Mouse (Mus musculus) cerebellum, adult 2 months (tissue): Measurements from ENCODE around the gene Ezr. TPM values are rescaled to one million over a fixed set of nuclear protein-coding genes. Genes with fewer than 3 reads are reported as not detected.

Experiments
- DNase-seq, 2 experiments: peaks; one replicate each; pipeline ENCODE4 v3.0.0; 2021
- H3K27ac ChIP-seq: fragments of 200-500 bp; 2 replicates; pipeline ENCODE4 v1.5.1; 2012; ENCODE audit warnings: low read length, control low read depth, inconsistent platforms; ENCODE audit not compliant: insufficient read depth
- H3K27me3 ChIP-seq: fragments of 200-500 bp; 2 replicates; pipeline ENCODE4 v1.6.1; 2012; ENCODE audit warnings: inconsistent platforms, mild to moderate bottlenecking, low read length, moderate library complexity; ENCODE audit not compliant: control insufficient read depth, insufficient read depth
- H3K4me1 ChIP-seq: fragments of 200-500 bp; 2 replicates; pipeline ENCODE4 v1.6.1; 2011; ENCODE audit warnings: low read length; ENCODE audit not compliant: control insufficient read depth, insufficient read depth
- H3K4me3 ChIP-seq: fragments of 200-500 bp; replicated peaks from 2 replicates; pipeline ENCODE3; 2011; ENCODE audit warnings: mild to moderate bottlenecking, low read depth, low read length, control low read depth; ENCODE audit not compliant: insufficient read depth
- CTCF ChIP-seq: fragments of 200-500 bp; IDR thresholded peaks from 2 replicates; pipeline ENCODE4 v1.5.1; 2011; ENCODE audit warnings: low read depth, mild to moderate bottlenecking, control low read depth, low read length, moderate library complexity, borderline replicate concordance; ENCODE audit not compliant: insufficient read depth
- POLR2A ChIP-seq: fragments of 200-500 bp; IDR thresholded peaks from 2 replicates; pipeline ENCODE4 v1.6.1; 2011; ENCODE audit warnings: low read length, control low read depth, borderline replicate concordance; ENCODE audit not compliant: insufficient read depth
- WGBS: fragments of 180-500 bp; shearing (Covaris S2); methylation state at CpG from one replicate; pipeline ENCODE4 v1.1.7; 2018; 5-methylcytosine and 5-hydroxymethylcytosine counted together
- polyA plus RNA-seq: library from polyadenylated mRNA; depleted of rRNA; stranded (reverse); fragments of >200 nt; gene quantifications from 2 replicates; pipeline ENCODE4 v1.2.3, GENCODE M21; 2012

The Ezr gene
- polyA plus RNA-seq, 1 experiment, result 12.1 TPM

DNA sequence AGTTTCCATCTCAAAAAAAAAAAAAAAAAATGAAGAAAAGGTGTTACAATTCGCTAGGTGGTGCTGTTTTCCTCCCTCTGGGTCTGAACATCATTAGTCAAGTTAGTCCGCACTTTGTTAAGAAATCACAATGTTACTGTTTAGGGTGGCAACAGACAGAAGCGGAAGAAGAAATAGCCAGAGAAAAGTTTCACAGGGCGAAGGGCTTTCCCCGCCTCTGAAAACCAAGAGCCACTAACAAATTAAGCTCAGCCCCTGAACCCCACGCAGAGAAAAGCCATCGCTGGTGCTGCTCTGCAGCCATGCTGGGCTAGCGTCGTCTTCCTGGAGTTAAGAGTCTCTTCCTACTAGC is 4.3 kb downstream of the Ezr start:
- DNase-seq, result peak; percentile 38 to 39
- H3K4me1 ChIP-seq, result 0 out of 2 replicates have a peak, but pooled peaks cover 4% of the 10 kb centered on the region
- H3K27ac ChIP-seq, result no peak overlapping the region
- H3K27me3 ChIP-seq, result no peaks in the 10 kb centered on the region
- H3K4me3 ChIP-seq, result peak overlapping the region; percentile 30
- 1% methylated on average over 9 of the region's 9 CpGs for WGBS
- peak; percentile 37; the same call in 1 of the 2 replicates for TF ChIP-seq CTCF
- no peak for TF ChIP-seq POLR2A

DNA sequence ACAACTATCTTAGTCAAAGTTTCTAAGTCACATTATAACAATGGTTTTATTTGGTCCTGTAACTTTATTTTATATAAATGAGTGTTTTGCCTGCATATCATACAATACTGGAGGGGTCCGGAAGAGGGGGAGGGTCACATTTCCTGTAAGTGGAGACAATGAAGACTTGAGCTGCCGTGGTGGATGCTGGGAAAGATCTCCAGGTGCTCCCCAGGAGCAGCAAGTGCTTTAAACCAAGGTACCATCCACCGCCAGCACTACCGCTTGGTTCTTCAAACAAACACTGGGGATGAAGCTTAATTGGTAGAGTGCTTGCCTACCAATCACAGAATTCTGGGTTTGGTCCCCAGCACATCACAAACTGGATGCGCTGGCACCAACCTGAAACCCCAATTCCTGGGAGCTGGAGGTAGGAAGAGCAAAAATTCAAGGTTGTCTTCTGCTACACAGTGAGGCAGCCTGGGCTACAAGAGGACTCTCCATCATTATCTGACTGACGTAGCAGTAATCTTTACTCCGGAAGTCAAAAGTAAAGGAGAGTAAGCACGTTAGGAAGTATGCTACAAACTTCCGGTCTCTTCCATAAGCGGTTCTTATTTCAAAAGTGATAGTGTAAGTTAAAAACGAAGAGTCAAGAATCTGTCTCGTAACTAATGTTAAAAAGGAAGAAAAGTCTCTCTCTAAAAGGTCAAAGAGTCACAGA is 4.8 kb downstream of the Ezr start:
- H3K27ac ChIP-seq, result no peak overlapping the region
- 60% methylated on average over 12 of the region's 12 CpGs for WGBS
- H3K27me3 ChIP-seq, result no peaks in the 10 kb centered on the region
- TF ChIP-seq POLR2A, result no peak
- TF ChIP-seq CTCF, result no peak
- no peak overlapping the region for H3K4me3 ChIP-seq
- no peak for DNase-seq
- H3K4me1 ChIP-seq, result 0 out of 2 replicates have a peak, but pooled peaks cover 4% of the 10 kb centered on the region

- Histone ChIP-seq H3K4me1 (0 out of 2 replicates have a peak, but pooled peaks cover 4% of the 10 kb centered on the region), H3K4me3 (no peak overlapping the region), H3K27ac (no peak overlapping the region), H3K27me3 (no peaks in the 10 kb centered on the region)
- 58% methylated on average over 6 of the region's 6 CpGs for WGBS
- DNase-seq, result no peak
- TF ChIP-seq CTCF (no peak), POLR2A (no peak)
Measured at GRCm38 (mm10) chr17:6777061-6777460, 5.5 kb downstream of the Ezr start.

- TF ChIP-seq POLR2A (no peak), CTCF (no peak)
- Histone ChIP-seq H3K27me3 (no peaks in the 10 kb centered on the region), H3K4me3 (no peak overlapping the region), H3K4me1 (0 out of 2 replicates have a peak, but pooled peaks cover 4% of the 10 kb centered on the region), H3K27ac (no peak overlapping the region)
- WGBS, result 66% methylated on average over 5 of the region's 5 CpGs
- DNase-seq, result no peak
Measured at GRCm38 (mm10) chr17:6776576-6776975, 6.0 kb downstream of the Ezr start.

DNA sequence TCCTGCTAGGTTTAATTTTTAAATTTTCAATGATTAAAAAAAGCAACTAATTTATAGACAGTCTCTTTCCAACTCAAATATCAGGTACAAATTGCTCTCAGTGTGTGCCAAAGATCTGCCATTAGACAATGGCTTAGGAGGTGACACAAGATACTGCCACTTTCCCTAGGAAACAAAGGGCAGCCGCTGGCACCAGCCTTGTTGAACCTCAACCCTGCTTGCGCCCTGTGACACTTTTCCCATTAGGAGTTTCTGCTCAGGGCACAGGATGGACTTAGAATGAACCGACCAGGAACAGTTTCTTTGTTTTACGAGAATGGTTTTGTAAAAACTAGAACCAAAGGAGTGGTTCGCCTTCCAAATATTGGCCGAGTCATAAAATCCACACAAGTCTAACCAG is 6.5 kb downstream of the Ezr start:
- H3K4me1 ChIP-seq, result 0 out of 2 replicates have a peak, but pooled peaks cover 4% of the 10 kb centered on the region
- H3K27ac ChIP-seq, result no peak overlapping the region
- WGBS, result 72% methylated on average over 6 of the region's 6 CpGs
- H3K4me3 ChIP-seq, result no peak overlapping the region
- TF ChIP-seq CTCF (no peak), POLR2A (no peak)
- no peaks in the 10 kb centered on the region for H3K27me3 ChIP-seq
- DNase-seq, result no peak

DNA sequence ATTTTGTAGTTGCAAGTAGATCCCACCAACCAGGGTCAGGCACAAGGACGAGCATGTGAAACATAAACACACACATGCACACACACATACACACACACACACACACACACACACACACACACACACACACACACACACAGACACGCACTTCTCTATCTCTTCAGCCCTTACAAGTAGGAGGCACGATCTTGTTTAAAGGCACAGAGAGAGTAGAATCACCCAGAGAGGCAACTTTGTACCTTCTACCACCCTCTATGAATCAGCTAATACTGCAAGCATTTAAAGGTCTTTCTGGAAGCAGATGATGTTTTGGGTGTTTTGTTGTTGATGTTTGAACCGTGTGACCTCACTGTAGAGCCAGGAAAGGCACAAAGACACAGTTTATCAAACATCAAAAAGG is 6.9 kb downstream of the Ezr start:
- Histone ChIP-seq H3K27me3 (no peaks in the 10 kb centered on the region), H3K4me1 (0 out of 2 replicates have a peak, but pooled peaks cover 4% of the 10 kb centered on the region), H3K27ac (no peak overlapping the region), H3K4me3 (no peak overlapping the region)
- DNase-seq, result no peak
- WGBS, result 77% methylated on average over 4 of the region's 4 CpGs
- TF ChIP-seq CTCF, result no peak
- TF ChIP-seq POLR2A, result no peak

- Histone ChIP-seq H3K4me3 (no peak overlapping the region), H3K4me1 (0 out of 2 replicates have a peak, but pooled peaks cover 4% of the 10 kb centered on the region), H3K27me3 (no peaks in the 10 kb centered on the region), H3K27ac (no peak overlapping the region)
- WGBS, result 65% methylated on average over 9 of the region's 9 CpGs
- TF ChIP-seq POLR2A, result no peak
- no peak for TF ChIP-seq CTCF
- no peak for DNase-seq
Measured at GRCm38 (mm10) chr17:6775221-6775620, 7.4 kb downstream of the Ezr start.

DNA sequence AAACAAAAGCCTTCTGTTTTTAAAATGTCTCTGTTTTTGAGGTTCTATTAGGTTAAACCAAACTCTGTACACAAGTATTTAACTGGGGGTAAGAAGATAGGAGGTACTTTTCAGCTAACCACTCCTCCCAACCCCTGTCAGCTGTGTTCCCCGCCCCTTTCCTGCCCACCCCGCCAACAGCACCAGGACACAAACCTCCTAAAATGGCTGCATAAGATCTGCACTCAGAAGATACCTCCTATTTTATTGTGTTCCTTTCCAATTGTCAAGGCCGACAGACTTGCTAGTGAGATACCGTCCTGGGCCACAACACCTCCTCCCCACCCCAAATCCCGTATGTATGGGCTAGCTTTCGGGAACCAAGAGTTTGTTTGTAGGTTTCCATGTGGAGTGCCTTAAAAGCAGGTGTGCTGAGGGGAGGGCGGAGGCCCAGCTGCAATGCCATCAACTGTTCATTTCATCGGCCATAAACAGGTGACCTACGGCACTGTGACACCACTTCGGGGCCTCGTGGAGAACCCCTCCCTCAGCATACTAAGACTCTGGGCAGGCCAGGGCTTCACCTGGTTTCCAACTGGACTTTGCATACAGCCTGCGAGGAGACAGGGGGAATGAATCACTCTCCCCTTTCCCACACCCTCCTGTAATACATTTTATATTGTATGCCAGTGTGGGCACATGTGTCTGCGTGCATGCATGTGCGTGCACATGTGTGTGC is 9.2 kb downstream of the Ezr start:
- DNase-seq, result no peak
- no peak overlapping the region for H3K27ac ChIP-seq
- 89% methylated on average over 14 of the region's 14 CpGs for WGBS
- TF ChIP-seq POLR2A, result no peak
- no peak for TF ChIP-seq CTCF
- H3K27me3 ChIP-seq, result no peaks in the 10 kb centered on the region
- peaks cover 4% of the 10 kb centered on the region; the same call in 1 of the 2 replicates for H3K4me1 ChIP-seq
- no peak overlapping the region for H3K4me3 ChIP-seq
